Mouse (Mus musculus): ENCODE results near the gene Atp13a2. TPM values are rescaled to one million over a fixed set of nuclear protein-coding genes. Genes with fewer than 3 reads are reported as not detected.

The Atp13a2 gene
- total and polyA plus RNA-seq, 2 experiments from 2014 or later = 182 to 419 TPM

GRCm38 (mm10) chr4:140960781-140961466 lies 25.7 kb upstream of the Atp13a2 start, which contains the start of gene Sdhb:
Gene Sdhb, plus strand, starts transcription at chr4:140961203.
- Histone ChIP-seq H3K36me3 (ENCODE audit: insufficient read depth, low read length) (no peaks in the 10 kb centered on the region; the same call in 1 of the 2 replicates), H3K4me2 (ENCODE audit: low read depth, low read length, poor library complexity, severe bottlenecking) (peak within 1 kb of the TSS; percentile 86), H3K4me1 (ENCODE audit: insufficient read depth, low read length) (peaks cover 14% of the 10 kb centered on the region; the same call in 1 of the 2 replicates), H3K27ac (ENCODE audit: low read depth, low read length) (peak within 1 kb of the TSS; percentile 94), H3K9ac (replicated peaks; ENCODE audit: low read length, poor library complexity, severe bottlenecking) (peak within 1 kb of the TSS; percentile 97), H3K4me3 (ENCODE audit: low read depth, low read length) (peak within 1 kb of the TSS; percentile 95), H3K9me3 (ENCODE audit: low read length) (no peaks in the 10 kb centered on the region), H3K27me3 (ENCODE audit: insufficient read depth, low read length) (no peaks in the 10 kb centered on the region)
- WGBS = 4% methylated on average over 37 of the region's 37 CpGs
- DNase-seq (ENCODE audit: low spot score) (peak; percentile 99), ATAC-seq (ENCODE audit: low FRiP score) (peak; percentile 93)
- TF ChIP-seq CTCF (IDR thresholded peaks at IDR 0.05) = peak; percentile 19; the same call in 1 of the 2 replicates

DNA sequence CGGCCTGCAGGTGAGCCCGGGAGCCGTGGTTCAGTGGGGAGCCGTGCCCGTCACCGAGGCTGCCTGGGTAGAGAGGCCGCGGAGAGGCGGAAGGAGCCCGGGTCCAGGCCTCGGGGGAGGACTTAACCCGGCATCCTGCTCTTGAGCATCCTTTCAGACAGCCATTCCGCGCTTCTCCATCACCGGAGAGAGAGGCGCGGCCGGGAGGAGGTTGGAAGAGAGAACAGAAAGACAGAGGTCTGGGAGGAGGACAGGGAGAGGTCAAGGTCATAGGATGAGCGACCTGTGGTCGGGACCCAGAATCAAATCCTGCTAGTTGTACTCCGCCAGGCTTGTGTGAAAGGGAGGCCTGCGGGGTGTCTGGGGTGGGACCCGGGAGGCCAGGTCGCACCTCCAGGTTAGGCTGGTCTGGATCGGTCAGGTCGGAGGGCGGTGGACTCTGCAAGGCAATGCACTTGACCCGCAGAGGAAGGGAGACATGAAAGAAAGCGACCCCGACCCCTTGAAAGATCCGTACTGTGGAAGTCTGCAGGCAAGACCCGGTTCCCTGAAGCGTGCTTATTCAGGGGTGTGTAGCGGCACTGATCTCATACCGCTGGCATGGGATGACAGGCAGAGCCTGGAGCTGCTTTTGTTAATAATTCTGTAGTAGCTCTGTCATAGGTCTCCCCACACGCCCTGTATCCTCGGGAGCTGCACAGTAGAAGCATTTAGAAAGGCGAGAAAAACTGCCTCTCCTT lies 25.0 kb upstream of the Atp13a2 start:
- peak overlapping the region; percentile 95 for H3K4me3 ChIP-seq (ENCODE audit: low read depth, low read length)
- H3K4me1 ChIP-seq (ENCODE audit: insufficient read depth, low read length) = peaks cover 14% of the 10 kb centered on the region; the same call in 1 of the 2 replicates
- DNase-seq (ENCODE audit: low spot score) (peak; percentile 22), ATAC-seq (ENCODE audit: low FRiP score) (no peak; the same call in 1 of the 2 replicates)
- peak overlapping the region; percentile 97 for H3K9ac ChIP-seq (replicated peaks; ENCODE audit: low read length, poor library complexity, severe bottlenecking)
- WGBS = under 1% methylated on average over 37 of the region's 38 CpGs
- H3K4me2 ChIP-seq (ENCODE audit: low read depth, low read length, poor library complexity, severe bottlenecking) = peak overlapping the region; percentile 86
- H3K9me3 ChIP-seq (ENCODE audit: low read length) = no peaks in the 10 kb centered on the region
- H3K36me3 ChIP-seq (ENCODE audit: insufficient read depth, low read length) = peaks cover 7% of the 10 kb centered on the region
- TF ChIP-seq CTCF (IDR thresholded peaks at IDR 0.05) = no peak; the same call in 1 of the 2 replicates
- H3K27me3 ChIP-seq (ENCODE audit: insufficient read depth, low read length) = no peaks in the 10 kb centered on the region
- peak overlapping the region; percentile 94 for H3K27ac ChIP-seq (ENCODE audit: low read depth, low read length)

GRCm38 (mm10) chr4:140962207-140962909 lies 24.3 kb upstream of the Atp13a2 start:
- H3K9ac ChIP-seq (replicated peaks; ENCODE audit: low read length, poor library complexity, severe bottlenecking) = peak overlapping the region; percentile 97
- H3K27ac ChIP-seq (ENCODE audit: low read depth, low read length) = peak overlapping the region; percentile 94; the same call in 1 of the 2 replicates
- H3K36me3 ChIP-seq (ENCODE audit: insufficient read depth, low read length) = peaks cover 11% of the 10 kb centered on the region
- TF ChIP-seq CTCF (IDR thresholded peaks at IDR 0.05) = no peak
- H3K4me2 ChIP-seq (ENCODE audit: low read depth, low read length, poor library complexity, severe bottlenecking) = peak overlapping the region; percentile 86
- peaks cover 14% of the 10 kb centered on the region; the same call in 1 of the 2 replicates for H3K4me1 ChIP-seq (ENCODE audit: insufficient read depth, low read length)
- no peak for ATAC-seq (ENCODE audit: low FRiP score)
- WGBS = 77% methylated on average over 8 of the region's 8 CpGs
- H3K9me3 ChIP-seq (ENCODE audit: low read length) = no peaks in the 10 kb centered on the region
- peak overlapping the region; percentile 95 for H3K4me3 ChIP-seq (ENCODE audit: low read depth, low read length)
- DNase-seq (ENCODE audit: low spot score) = no peak
- no peaks in the 10 kb centered on the region for H3K27me3 ChIP-seq (ENCODE audit: insufficient read depth, low read length)

DNA sequence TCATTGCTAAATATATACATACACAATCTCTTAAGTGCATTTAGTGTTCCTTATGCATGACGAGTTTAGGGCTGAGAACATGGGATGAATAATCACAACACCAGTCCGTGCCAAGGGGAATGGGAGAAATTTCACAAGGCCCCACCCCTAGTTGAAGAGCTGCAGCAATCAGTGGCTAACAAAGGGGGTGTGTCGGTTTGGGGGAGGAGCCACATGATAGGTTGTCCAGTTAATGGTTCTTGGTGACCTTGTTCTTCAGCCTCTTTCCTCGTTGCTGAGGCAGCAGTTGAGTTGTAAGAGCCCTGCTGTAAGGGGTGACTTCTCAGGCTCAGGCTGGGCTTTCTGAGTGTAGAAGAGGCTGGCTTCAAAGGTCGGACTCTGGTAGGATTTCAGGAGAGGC lies 23.7 kb upstream of the Atp13a2 start:
- Histone ChIP-seq H3K9ac (replicated peaks; ENCODE audit: low read length, poor library complexity, severe bottlenecking) (no peak overlapping the region), H3K36me3 (ENCODE audit: insufficient read depth, low read length) (peaks cover 16% of the 10 kb centered on the region), H3K27me3 (ENCODE audit: insufficient read depth, low read length) (no peaks in the 10 kb centered on the region), H3K9me3 (ENCODE audit: low read length) (no peaks in the 10 kb centered on the region), H3K4me1 (ENCODE audit: insufficient read depth, low read length) (peaks cover 14% of the 10 kb centered on the region; the same call in 1 of the 2 replicates), H3K27ac (ENCODE audit: low read depth, low read length) (no peak overlapping the region), H3K4me2 (ENCODE audit: low read depth, low read length, poor library complexity, severe bottlenecking) (peak overlapping the region; percentile 86), H3K4me3 (ENCODE audit: low read depth, low read length) (no peak overlapping the region)
- ATAC-seq (ENCODE audit: low FRiP score) (no peak), DNase-seq (ENCODE audit: low spot score) (peak; percentile 42)
- WGBS = 48% methylated on average over 5 of the region's 5 CpGs
- no peak for TF ChIP-seq CTCF (IDR thresholded peaks at IDR 0.05)

DNA sequence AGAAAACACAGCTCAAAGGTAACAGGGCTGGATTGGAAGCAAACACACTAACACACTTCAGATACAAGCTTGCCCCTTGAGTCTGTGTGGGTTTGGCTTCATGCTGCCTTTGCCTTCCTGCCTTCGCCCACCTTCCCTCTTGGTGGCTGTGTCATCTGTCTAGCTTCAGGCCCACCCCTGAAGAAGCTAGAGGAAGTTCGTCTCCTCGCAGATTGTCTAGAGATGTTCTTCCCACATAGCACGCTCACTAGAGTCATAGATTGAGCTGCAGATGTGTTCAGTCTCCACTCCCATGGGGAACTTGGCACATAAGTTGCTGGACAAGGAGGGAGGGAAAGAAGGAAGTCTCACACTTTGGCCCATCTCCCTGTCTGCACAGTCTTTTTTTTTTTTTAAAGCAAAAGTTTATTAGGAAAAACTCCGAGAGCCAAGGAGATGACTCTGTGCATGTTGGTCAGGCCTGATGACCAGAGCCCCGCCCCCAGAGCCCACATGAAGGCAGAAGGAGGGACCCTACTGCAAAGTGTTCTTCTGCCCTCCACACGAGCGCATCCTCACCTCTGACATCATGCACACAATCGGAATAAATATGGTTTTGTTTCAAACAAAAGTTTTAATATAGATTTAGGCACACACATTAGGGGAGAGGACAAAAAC lies 22.6 kb upstream of the Atp13a2 start:
- DNase-seq (ENCODE audit: low spot score) (no peak), ATAC-seq (ENCODE audit: low FRiP score) (no peak)
- Histone ChIP-seq H3K9ac (replicated peaks; ENCODE audit: low read length, poor library complexity, severe bottlenecking) (no peak overlapping the region), H3K4me3 (ENCODE audit: low read depth, low read length) (no peak overlapping the region), H3K9me3 (ENCODE audit: low read length) (no peaks in the 10 kb centered on the region), H3K27ac (ENCODE audit: low read depth, low read length) (0 out of 2 replicates have a peak overlapping the region, but pooled peaks have one; percentile 44), H3K4me1 (ENCODE audit: insufficient read depth, low read length) (peaks cover 14% of the 10 kb centered on the region; the same call in 1 of the 2 replicates), H3K4me2 (ENCODE audit: low read depth, low read length, poor library complexity, severe bottlenecking) (no peak overlapping the region), H3K27me3 (ENCODE audit: insufficient read depth, low read length) (no peaks in the 10 kb centered on the region), H3K36me3 (ENCODE audit: insufficient read depth, low read length) (peaks cover 16% of the 10 kb centered on the region)
- TF ChIP-seq CTCF (IDR thresholded peaks at IDR 0.05) = no peak
- WGBS = 78% methylated on average over 9 of the region's 9 CpGs

Measured in midbrain, postnatal 0 days (tissue).